Mouse (Mus musculus) R1 (cell line): ENCODE data around the gene I0C0044D17Rik.

ENCODE experiments used
- DNase-seq: peaks from one replicate; pipeline ENCODE4 v3.0.0-alpha.2; 2018; ENCODE audit warnings: low read depth, low spot score

The I0C0044D17Rik gene

DNA sequence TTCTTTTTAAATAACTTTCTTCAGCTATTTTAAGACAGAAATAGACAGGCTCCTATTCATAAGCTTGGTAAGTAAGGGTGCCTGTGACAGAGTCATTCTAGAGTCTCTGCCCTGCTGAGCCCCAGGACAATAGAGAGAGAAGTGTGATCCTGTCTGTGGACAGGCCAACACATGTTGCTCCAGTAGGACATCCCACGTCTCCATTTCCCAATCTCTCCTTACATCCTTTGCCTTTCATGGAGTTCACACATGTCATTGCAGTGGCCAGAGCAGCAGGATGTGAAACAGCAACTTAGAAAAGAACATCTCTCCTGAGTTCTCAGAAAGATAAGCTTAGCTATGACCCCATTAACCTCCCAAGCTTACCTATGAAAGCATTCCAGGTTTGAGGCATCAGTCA, 8.1 kb upstream of the I0C0044D17Rik start:
- DNase-seq, result no peak

DNA sequence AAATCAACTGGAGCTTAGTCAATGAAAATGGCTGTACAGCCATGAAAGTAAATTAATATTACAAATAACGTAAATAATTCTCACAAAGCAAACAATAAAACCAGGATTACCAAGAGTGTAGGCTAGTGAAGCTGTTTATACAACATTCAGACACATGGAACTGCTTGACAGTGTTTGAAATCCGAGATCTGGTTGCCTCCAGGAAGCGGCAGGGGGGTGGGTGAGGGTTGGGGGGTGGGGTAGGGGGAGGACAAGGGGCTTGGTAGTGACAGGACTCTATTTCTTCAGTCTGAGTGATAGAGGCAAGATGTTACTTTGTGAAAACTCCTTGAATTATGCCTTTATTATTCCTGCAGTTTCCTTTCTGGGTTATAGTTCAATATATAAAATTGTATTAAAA, 3.1 kb upstream of the I0C0044D17Rik start:
- DNase-seq, result no peak

- no peak for DNase-seq
Observed at GRCm38 (mm10) chr4:98823047-98823446, 593 bp downstream of the I0C0044D17Rik start.

- no peak for DNase-seq
Observed at GRCm38 (mm10) chr4:98822478-98822877, 1.2 kb downstream of the I0C0044D17Rik start.

DNA sequence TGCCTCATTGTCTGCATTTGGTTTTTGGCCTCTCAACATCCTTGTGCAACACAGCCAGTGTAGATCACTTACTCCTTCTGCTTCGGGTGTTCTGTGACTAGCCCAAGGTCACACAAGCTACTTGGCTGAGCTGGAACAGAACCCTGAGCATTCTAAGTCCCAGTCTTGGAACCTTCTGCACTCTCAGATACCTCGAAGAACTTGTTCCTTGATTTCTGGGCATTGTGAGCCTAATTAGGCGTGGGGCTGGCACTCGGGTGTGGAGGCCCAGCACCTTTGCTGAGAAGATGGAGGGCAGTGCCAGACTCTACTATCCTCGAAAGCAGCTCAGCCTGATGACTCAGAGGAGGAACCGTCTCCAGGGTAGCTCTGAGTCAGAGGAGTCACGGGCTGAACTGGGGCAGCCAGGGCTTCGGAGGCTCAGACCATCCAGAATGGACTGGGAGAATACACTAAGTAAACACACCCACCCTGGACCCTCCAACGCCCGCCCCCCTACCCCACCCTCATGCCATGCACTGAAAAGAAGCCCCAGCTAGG, 4.4 kb downstream of the I0C0044D17Rik start:
- no peak for DNase-seq

- DNase-seq, result peak; percentile 84
Observed at GRCm38 (mm10) chr4:98817184-98817911, 6.3 kb downstream of the I0C0044D17Rik start, which contains the start of gene Kank4. Kank4 (minus strand) TSS chr4:98817537.

GRCm38 (mm10) chr4:98816807-98817183, 6.8 kb downstream of the I0C0044D17Rik start:
- DNase-seq, result no peak

GRCm38 (mm10) chr4:98806306-98806705, 17.3 kb downstream of the I0C0044D17Rik start:
- no peak for DNase-seq

- peak; percentile 85 for DNase-seq
Observed at GRCm38 (mm10) chr4:98805291-98806048, 18.2 kb downstream of the I0C0044D17Rik start.

DNA sequence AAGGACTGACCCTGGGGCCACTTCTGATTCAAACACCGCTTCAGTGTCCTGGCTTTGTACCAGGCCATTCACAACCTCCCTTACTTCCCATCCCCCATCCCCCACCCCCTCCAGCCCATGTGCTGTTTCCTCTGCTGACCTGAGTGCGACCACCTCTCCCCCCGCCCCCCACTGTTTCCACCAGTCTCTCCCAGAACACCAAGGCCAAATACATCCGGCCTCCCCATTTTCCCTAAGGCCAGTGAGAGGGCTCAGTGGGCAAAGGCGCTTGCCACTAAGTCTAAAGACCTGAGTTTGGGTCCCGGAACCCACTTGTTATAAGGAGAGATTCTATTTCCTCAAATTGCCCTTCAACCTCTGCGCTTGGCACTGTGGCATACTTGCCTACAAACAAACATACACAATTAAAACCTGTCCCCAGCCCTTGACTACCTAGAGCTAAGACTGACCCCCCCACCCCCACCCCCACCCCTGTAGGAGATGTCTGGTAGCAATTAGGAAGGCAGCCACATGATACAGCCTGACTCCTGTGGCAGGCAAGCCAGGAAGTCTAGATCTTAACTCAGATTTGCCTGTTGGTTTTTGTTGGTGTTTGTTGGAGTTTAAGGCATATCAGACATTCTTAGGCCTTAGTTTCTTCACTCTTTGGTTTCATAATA, 19.0 kb downstream of the I0C0044D17Rik start:
- peak; percentile 75 for DNase-seq

DNA sequence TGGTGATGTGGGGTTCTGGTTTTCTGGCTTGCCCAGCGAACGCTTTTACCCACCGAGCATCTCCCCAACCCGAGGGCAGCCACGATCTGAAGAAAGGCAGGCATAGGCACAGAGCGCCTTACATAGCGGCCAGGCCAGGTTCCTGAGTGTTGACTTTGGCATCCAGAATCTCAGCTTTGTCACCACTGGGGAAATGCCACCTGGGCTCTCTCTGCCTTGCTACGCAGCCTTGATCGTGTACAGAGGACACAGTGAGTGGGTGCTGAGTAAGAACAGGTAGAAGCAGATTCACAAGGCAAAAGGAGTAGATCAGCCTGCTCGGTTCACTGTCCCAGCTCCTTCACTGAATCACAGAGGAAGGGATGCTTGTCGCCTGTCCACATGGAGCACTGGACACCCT, 21.9 kb downstream of the I0C0044D17Rik start:
- no peak for DNase-seq

- no peak for DNase-seq
Observed at GRCm38 (mm10) chr4:98800824-98801223, 22.8 kb downstream of the I0C0044D17Rik start.

DNA sequence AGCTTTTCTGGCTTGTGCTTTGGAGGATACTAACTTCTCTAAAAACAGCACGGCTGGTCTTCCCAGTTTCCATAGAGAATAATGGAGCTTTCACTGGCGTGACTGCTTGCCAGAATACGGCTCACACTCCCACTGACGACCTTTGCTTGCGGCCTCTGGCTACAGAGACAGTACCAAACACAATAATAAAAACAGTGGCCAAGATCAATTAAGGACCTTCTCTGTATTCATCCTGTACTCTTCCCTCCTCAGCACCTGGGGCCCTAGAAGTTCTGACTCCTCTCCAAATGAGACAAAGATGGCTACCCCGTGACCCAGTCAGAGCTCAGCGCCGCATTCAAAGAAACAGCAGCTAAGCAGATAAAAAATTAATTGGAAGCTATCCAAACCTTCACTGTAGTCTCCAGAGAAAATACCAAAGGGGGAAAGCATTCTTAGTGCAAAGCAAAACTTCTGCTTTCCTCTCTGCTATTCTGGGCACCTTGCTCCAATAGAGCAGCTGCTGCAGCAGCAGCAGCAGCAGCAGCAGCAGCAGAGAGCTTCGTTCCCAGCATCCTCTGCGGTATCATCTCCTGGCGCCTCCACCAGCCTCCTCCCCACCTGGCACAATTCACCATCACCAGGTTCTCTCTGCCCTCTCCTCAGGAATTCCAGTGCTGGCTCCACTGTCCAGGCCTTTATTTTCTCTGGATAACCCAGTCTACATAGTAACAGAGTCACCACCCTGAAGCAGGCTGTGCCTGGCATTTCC, 26.9 kb downstream of the I0C0044D17Rik start:
- DNase-seq, result peak; percentile 56

- DNase-seq, result no peak
Observed at GRCm38 (mm10) chr4:98795241-98795640, 28.4 kb downstream of the I0C0044D17Rik start.

- peak; percentile 62 for DNase-seq
Observed at GRCm38 (mm10) chr4:98793486-98793885, 30.2 kb downstream of the I0C0044D17Rik start.

- peak; percentile 62 for DNase-seq
Observed at GRCm38 (mm10) chr4:98790721-98791120, 32.9 kb downstream of the I0C0044D17Rik start.

DNA sequence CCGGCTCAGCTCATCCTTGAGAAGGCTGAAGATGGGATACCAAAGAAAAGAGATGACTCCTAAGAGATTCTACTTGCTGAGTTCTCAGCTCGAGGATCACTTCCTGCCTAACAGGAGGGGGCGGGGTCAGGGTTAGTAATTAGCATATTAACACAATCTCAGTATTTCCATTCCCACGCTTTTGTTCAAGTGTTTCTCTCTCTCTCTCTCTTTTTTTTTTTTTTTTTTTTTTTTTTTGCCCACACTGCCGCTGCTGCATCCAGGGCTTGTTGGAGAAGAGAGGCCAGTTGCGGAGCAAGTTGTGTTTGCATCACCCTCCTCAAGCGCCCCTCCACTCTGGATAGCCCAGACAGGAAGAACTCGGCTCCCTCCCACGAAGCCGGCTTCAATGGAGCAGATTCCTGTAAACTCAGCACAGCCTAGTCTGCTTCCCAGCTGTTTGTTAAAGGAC, 33.8 kb downstream of the I0C0044D17Rik start:
- DNase-seq, result peak; percentile 79

DNA sequence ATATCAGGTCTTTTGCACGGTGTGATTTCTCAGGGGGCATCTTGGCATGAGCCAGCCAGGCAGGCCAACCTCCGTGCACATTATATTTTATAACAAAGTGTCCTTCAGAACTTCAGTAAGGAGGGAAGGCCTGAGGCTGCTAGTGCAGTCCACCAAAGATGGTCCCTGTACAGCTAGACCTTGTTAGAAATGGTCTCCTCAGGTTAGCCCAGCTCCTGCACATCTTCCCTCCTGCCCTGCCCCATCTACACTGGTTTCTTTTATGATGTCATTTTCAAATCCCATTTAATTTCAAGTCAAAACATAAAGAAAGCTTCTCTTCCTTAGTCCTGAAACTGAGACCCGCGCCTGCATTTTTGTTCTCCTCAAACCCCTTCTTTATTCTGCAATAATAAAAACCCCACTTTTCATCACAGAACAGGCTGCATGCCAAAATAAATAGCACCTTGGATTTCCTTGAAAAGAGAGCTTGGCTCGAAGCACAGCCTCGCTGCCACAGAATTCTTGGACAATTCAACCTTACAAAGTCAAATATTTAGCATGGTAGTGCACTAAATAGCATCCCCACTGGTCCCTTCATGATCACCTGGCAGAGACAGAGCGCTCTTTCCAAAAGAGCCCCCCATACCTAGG, 34.4 kb downstream of the I0C0044D17Rik start:
- DNase-seq, result no peak

DNA sequence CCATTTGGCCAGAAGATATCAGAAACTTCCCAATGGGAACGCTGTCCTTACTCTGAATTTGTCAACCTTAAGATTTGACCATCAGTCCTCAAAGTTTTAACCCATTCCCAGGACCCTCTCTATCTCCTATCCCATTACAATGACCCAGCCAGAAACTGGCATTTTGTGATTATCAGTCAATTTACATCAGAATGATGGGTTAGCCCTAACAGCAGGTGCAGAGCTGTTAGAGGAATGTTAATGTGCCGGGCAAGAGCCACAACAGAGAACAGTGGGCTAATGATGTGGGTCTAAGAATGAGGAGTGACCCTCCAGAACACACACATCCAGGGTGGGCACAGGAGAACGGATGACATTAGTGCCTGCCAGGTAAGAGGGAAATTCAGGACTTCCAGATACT, 37.4 kb downstream of the I0C0044D17Rik start:
- peak; percentile 86 for DNase-seq

DNA sequence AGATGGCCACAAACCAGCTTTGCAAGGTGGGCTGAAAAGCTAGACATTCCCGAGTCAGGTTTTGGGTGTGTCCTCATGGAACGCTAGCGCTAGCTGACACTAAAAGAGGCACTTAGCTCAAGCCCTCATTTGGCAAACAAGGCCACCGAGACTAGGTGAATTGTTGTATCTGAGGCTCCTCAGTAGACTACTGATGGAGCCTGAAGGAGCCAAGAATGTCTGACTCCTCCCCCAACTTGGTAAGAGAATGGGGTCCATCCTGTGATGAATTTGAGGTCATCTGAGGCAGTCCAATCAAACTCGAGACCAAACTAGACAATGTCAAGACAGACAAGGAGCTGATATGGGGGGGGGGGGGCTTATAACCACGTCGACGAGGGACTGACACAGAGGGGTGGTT, 37.8 kb downstream of the I0C0044D17Rik start:
- DNase-seq, result peak; percentile 75

DNA sequence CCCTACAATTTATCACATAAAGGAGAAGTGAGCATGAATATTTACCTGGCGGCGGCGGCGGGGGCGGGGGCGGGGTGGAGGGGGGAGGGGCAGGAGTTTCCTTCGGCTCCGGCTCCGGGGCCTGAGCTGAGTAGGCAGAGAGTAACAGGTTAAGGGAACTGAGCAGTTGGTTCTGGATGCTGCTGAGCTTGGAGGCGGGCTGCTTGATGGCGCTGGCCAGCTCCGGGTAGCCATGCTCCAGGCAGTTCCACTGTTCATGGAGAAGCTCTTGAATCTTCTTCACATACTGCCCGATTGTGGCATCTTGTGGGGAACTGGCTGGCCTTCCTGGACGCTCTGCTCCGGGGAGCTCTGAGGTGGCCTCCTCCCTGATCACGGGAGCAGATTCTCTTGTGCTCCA, 45.4 kb downstream of the I0C0044D17Rik start:
- no peak for DNase-seq
